Mouse (Mus musculus) CD4-positive helper T cell, adult 2 months (primary cell): ENCODE data around the gene Snf8.

Experiments used
- DNase-seq: peaks from one replicate; pipeline ENCODE4 v3.0.0-alpha.2; 2012; ENCODE audit warnings: low read depth, missing footprints, low spot score

Snf8 gene

DNA sequence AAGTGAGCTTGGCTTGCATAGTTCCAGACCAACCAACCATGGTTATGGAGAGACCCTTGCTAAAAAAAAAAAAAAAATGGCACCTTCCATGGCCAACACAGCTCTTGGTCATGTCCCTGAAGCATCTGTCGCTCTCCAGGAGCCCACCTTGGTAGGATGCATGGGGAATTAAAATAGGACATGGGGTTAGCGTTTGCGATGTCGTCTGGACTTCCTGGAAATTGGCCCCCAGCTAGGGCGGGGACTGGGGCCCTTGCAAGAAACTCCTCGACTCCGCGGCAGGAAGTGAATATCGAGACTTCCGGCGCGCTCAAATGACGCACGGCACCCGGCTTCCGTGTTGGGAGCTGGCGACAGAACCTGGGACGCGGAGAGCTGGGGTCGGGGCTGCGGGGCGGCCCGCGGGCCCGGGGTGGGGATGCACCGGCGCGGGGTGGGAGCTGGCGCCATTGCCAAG is at the start of gene Snf8:
Snf8 (plus strand) TSS at position 290 of the 457 bp plus-strand sequence.
- DNase-seq: peak; percentile 96

DNA sequence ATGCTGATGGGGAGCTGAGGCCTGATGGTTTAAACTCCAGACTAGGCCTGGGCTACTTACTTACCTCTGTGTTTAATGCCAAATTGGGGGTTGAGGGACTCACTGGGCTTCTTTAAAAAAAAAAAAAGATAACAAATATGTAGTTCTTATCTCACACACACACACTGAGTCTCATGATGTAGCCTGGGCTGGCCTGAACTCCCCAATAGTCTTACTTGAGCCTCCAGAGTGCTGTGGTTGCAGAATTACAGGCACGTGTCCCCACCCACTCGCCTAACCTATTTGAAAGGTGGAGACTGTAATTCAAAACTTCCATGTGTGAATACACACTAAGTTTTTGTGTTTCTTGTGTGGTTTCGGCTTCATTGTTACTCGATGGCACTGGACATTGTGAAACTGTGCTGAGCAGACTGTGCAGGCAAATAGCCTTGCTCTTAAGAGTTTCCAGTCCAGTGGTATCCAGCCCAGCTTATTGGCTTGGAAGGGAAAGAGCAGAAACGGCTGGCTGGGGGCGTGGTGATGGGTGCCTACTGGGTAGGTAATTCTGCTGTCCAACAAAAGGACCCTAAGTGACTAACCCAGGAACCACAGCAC is 46.7 kb upstream of the Snf8 start:
- no peak for DNase-seq

- DNase-seq: no peak
Measured at GRCm38 (mm10) chr11:95988533-95988932, 46.2 kb upstream of the Snf8 start.

DNA sequence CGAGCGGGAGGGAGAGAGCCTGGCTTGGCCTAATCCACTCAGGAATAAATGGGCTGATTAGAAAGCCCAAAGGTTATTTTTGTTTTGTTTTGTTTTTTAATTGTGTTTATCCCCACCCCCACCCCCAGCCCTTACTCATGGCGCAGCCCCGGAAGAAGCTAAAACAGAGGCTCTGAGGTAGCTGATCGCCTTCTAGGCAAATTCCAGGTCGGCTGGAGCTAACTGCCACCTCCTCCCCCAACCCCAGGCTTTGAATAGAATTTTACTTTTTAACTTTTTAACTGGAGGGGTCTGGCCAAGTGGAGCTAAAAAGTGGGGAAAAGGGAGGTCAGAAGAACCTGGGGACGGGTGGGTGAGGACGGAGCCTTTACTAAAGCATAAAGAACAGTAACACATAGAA is 44.8 kb upstream of the Snf8 start:
- no peak for DNase-seq

- no peak for DNase-seq
Measured at GRCm38 (mm10) chr11:95990431-95990830, 44.3 kb upstream of the Snf8 start.

DNA sequence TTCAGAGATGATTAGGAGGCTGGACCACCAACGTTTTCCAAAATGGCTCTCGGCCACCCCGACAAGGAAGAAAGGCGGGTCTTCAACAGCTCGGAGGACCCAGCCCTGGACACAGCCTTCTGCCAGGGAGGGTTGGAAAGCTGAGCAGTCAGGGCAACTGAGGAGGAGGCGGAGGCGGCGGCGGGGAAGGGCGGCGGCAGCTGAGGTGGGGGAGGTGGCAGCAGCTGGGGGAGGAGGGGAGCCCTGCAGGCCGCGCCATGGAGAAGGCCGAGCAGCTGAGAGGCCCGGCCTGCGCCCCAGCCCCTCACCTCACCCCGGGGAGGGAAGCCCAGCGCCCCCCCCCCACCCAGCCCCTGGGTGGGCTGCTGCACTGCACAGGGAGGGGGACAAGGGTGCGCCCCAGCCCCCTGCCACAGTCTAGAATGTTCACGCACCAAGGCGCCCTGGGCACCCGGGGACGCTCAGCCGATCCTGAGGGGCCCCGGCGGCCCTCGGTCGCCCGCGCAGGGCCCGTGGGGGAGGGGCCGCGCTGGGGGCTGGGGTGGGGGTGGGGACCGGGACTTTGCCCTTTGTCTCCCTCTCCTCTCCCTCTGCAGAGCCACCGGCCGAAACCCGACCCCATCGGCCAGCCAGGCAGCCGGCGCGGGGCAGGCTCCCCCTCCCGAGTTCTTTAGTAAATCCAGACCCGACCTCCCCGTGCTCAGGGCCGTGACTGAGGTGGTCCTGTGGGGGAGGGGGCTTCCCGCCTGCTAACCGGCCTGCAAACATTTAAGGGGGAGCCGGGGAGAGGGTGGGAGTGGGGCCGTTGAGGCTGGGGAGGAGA is 43.6 kb upstream of the Snf8 start:
- DNase-seq: no peak

GRCm38 (mm10) chr11:95994151-95994550 is 40.5 kb upstream of the Snf8 start:
- no peak for DNase-seq

GRCm38 (mm10) chr11:96003100-96003900 is 31.4 kb upstream of the Snf8 start:
- no peak for DNase-seq

- no peak for DNase-seq
Measured at GRCm38 (mm10) chr11:96003969-96004792, 30.5 kb upstream of the Snf8 start.

DNA sequence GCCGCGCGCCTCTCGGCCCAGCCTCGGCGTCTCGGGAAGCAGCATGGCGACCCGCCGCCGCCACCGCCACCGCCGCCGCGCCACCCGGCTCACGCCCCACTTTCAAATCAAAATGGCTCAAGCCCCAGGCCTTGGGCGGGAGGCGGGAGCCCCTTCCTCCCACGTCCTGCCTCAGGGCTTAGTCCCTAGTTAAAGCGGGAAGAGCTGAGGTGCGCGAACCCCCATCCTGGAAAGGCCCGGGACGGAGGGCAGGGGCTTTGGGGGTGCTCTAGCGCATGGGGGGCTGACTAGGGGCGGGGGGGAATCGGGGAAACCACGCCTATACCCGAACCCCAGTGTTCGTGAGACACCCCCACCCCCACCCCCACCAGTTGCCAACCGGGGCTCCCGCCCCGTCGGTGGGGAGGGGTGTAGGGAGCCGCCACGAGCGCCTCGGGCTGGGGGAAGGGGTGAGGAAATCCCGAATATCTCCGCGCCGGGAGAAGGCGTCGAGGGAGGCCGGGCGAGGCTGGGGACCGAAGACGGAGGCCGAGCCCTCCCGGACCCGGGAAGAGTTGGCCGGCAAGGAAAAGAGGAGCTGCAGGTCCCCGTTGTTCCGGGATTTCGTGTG is 29.8 kb upstream of the Snf8 start:
- DNase-seq: peak; percentile 24

GRCm38 (mm10) chr11:96005403-96006271 is 29.0 kb upstream of the Snf8 start, which contains the start of gene Igf2bp1:
Igf2bp1 (minus strand) TSS chr11:96005940.
- peak; percentile 34 for DNase-seq

GRCm38 (mm10) chr11:96006367-96006851 is 28.3 kb upstream of the Snf8 start:
- peak; percentile 21 for DNase-seq

DNA sequence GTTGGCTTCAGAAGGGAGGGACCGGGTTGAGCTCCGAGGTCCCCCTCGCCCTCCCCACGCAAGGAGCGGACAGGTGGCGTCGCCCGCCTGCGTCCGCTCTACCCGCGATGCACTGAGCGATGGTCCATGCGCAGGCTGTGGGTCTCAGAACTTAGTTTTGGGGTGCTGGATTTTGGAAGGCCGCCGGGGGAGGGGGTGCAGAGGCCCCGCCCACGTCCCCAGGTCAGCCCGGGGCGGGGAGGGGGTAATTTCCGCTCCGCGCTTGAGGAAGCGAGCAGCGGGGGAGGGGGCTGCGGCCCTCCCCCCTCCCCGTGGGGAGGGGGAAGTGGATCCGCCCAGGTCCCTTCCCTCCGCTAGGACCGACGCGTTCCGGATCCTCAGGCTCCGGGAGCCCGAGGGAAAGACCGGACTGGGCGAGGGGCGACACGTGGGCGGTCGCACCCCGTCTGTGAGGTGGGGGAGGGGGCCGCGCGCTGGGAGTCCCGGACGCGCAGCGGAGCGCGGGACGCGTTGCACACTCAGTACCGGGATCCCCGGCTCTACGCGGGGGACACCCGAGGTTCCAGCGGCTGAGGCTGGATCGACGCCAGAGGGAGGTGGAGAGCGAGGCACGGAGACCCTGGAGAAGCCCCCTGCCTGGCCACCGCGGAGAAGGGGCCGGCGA is 27.7 kb upstream of the Snf8 start:
- peak; percentile 51 for DNase-seq

GRCm38 (mm10) chr11:96007516-96008235 is 27.0 kb upstream of the Snf8 start:
- DNase-seq: no peak

DNA sequence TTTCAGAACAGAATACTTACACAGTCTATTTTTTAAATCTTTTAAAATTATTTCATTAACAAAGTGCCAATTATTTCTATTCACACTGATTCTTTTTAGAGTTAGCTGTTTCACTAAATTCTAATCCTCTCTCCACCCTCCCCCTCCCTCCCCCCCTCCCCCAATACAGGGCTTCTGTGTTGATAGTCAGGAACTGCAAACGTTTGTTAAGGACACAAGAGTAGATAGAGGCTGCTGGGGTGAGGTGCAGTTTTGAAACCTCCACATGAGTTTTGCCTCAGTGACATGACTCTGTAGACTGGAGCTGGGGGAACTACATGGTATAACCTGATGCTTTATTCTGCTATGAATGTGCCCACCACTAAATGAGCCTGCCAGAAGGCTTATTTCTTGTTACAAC is 25.9 kb upstream of the Snf8 start:
- DNase-seq: no peak

DNA sequence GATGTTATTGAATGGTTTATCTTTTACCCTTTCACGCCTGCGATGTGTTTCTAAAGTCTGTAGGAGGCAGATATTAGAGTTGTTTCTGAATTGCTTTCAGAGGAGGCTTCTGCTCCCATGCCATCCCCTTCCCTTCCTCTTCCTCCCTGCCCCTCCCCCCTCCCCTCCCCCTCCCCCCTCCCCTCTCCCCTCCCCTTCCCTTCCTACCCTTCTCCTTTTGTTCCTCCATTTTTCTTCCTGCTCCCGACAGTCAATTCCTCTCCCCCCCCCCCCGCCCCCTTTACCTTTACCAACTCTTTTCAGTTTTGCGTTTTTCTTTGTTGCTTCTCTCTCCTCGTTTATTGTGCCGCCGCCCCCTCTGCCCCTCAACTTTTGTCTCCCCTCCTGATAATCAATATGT is 22.7 kb upstream of the Snf8 start:
- no peak for DNase-seq

- DNase-seq: no peak
Measured at GRCm38 (mm10) chr11:96015421-96015820, 19.3 kb upstream of the Snf8 start.

DNA sequence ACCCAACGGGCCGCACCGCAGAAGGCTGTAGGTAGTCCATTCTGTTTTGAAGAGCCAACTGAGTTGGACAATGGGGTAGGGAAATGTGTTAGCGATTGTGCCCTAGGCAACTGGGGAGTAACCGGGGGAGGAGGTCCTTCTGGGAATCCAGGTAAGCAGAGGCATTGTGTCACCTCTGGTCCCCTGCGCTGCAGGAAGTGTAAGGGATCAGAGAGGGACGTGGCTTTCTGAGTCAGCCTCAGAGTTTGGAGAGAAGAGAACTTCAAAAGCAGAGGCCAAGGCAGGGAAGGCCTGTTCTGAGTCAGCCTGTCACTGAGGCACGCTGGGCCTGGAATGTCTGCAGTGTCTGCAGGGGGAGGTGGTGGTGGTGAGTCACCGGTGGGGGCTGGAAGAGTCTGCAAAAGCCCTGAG is 16.7 kb upstream of the Snf8 start:
- no peak for DNase-seq

DNA sequence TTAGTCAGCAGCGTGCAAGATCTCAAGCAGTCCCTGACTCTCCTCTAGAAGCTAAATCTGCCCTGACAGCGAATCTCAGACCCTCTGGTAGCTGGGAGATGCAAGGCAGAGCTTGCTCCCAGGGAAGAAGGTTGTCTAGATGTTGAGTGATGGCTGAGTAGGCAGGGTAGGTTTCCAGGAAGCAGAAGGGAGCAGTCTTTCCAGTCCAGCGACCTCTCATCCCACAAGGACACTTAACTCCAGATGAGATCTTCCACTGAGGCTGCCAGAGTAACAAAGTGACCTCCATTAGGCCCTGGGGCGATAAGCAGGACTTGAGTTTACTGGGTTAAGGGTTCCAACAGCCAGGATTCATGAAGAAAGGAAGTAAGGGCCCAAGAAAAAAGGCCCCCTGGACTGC is 14.1 kb upstream of the Snf8 start:
- no peak for DNase-seq
